In the genomic region with DNA sequence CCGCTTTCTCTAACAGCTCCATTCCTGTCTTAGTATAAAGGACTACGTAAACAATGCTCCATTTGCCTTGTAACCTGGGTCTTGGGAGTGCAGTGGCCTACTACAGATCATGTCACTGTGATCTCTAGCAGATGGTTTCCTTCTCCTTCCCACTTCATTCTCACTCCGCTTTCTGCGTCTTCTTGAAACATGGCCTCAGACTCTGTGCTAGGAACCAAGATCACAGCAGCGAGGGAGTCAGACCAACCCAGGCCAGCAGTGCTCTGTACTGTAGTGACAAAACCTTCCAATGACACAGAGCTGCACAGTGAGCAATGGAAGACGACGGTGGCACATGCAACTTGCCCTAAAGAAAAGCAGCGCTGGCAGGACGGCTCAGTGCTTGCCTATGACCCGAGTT, we compare ENCODE assay signal across 26 mouse cellular contexts. TPM values are rescaled to one million over a fixed set of nuclear protein-coding genes. Genes with fewer than 3 reads are reported as not detected.
DNase-seq lines count a peak whose midpoint lies in the region; ATAC-seq and TF ChIP-seq lines count a peak whose summit lies in the region.
"Had no signal": no experiment of that assay in that cellular context is flagged by ENCODE, and none has a peak within 500 bp of the region (broad histone marks: within the 10 kb centered on the region; RNA-seq: fewer than 3 reads in every experiment).

No protein-coding gene starts in this region.

- H3K4me2 ChIP-seq in lung, embryonic 16.5 days (ENCODE audit: low read depth, low read length), result no peak overlapping the region
- H3K4me2 ChIP-seq in heart, embryonic 11.5 days, result no peak overlapping the region
- H3K4me2 ChIP-seq: forebrain, embryonic 13.5 days; hindbrain, embryonic 12.5 days; hindbrain, embryonic 15.5 days had no signal

- 83% methylated on average over 10 of the region's 10 CpGs for WGBS in liver, adult 2 months
- WGBS in lung, embryonic 16.5 days, result 61% methylated on average over 10 of the region's 10 CpGs
- 74% methylated on average over 10 of the region's 10 CpGs for WGBS in lung, adult 2 months
- 93% methylated on average over 10 of the region's 10 CpGs for WGBS in heart, embryonic 11.5 days (ENCODE audit: insufficient replicate concordance)

- no peak for TF ChIP-seq POLR2A in liver, adult 2 months (IDR thresholded peaks at IDR 0.05; ENCODE audit: extremely low read depth, insufficient read depth, low read length)
- no peak for TF ChIP-seq POLR2A in lung, adult 2 months (IDR thresholded peaks at IDR 0.05; ENCODE audit: borderline replicate concordance, extremely low read depth, low read depth, low read length)

- H3K27me3 ChIP-seq in liver, adult 2 months (ENCODE audit: control insufficient read depth, insufficient read depth, low read length), result no peaks in the 10 kb centered on the region
- no peaks in the 10 kb centered on the region for H3K27me3 ChIP-seq in lung, embryonic 16.5 days (ENCODE audit: control insufficient read depth, insufficient read depth, low read depth, low read length)
- H3K27me3 ChIP-seq in heart, embryonic 11.5 days (ENCODE audit: control insufficient read depth, insufficient read depth, low read length), result no peaks in the 10 kb centered on the region
- H3K27me3 ChIP-seq: CH12.LX; forebrain, embryonic 13.5 days; hindbrain, embryonic 12.5 days; hindbrain, embryonic 15.5 days; Patski had no signal

- H3K27ac ChIP-seq in liver, adult 2 months (replicated peaks; ENCODE audit: insufficient read depth, low read depth, low read length), result peak overlapping the region; percentile 8
- 0 out of 2 replicates have a peak overlapping the region, but pooled peaks have one; percentile 7 for H3K27ac ChIP-seq in lung, embryonic 16.5 days (ENCODE audit: low read length)
- H3K27ac ChIP-seq in heart, embryonic 11.5 days (ENCODE audit: low read depth, low read length), result no peak overlapping the region
- H3K27ac ChIP-seq: forebrain, embryonic 10.5 days; forebrain, embryonic 13.5 days; heart, adult 2 months; heart, embryonic 10.5 days; hindbrain, embryonic 12.5 days; hindbrain, embryonic 15.5 days had no signal

- no peaks in the 10 kb centered on the region for H3K9me3 ChIP-seq in lung, embryonic 16.5 days (ENCODE audit: control insufficient read depth, low read length)
- no peaks in the 10 kb centered on the region for H3K9me3 ChIP-seq in heart, embryonic 11.5 days (replicated peaks; ENCODE audit: control insufficient read depth, low read length)
- H3K9me3 ChIP-seq: forebrain, embryonic 10.5 days; forebrain, embryonic 13.5 days; G1E; heart, embryonic 10.5 days; hindbrain, embryonic 12.5 days; hindbrain, embryonic 15.5 days had no signal

- no peak overlapping the region for H3K4me3 ChIP-seq in liver, adult 2 months (ENCODE audit: insufficient read depth, low read depth, low read length)
- H3K4me3 ChIP-seq in lung, embryonic 16.5 days (ENCODE audit: low read length), result no peak overlapping the region
- no peak overlapping the region for H3K4me3 ChIP-seq in lung, adult 2 months (replicated peaks; ENCODE audit: extremely low read depth, low read depth, low read length)
- no peak overlapping the region for H3K4me3 ChIP-seq in heart, embryonic 11.5 days (ENCODE audit: low read depth, low read length)
- H3K4me3 ChIP-seq: forebrain, embryonic 10.5 days; forebrain, embryonic 13.5 days; heart, adult 2 months; heart, embryonic 10.5 days; hindbrain, embryonic 12.5 days; hindbrain, embryonic 15.5 days had no signal

- H3K36me3 ChIP-seq in liver, adult 2 months (ENCODE audit: control insufficient read depth, insufficient read depth, low read length), result peaks cover 88% of the 10 kb centered on the region
- peaks cover 24% of the 10 kb centered on the region for H3K36me3 ChIP-seq in lung, embryonic 16.5 days (ENCODE audit: control insufficient read depth, insufficient read depth, low read length)
- peaks cover 3% of the 10 kb centered on the region; the same call in 1 of the 2 replicates for H3K36me3 ChIP-seq in heart, embryonic 11.5 days (ENCODE audit: control insufficient read depth, insufficient read depth, low read length)

- ATAC-seq in lung, embryonic 16.5 days (ENCODE audit: low read depth), result peak; percentile 83
- no peak for ATAC-seq in heart, embryonic 11.5 days (replicated peaks; ENCODE audit: insufficient number of reproducible peaks, low FRiP score, low TSS enrichment)
- ATAC-seq: forebrain, embryonic 13.5 days; forebrain, embryonic 16.5 days; Patski had no signal

- TF ChIP-seq CTCF in liver, adult 2 months (IDR thresholded peaks at IDR 0.05; ENCODE audit: low read depth, low read length), result no peak
- TF ChIP-seq CTCF in lung, adult 2 months (IDR thresholded peaks at IDR 0.05; ENCODE audit: insufficient read depth, low read length), result no peak

- no peak for DNase-seq in liver, adult 2 months (ENCODE audit: extremely low read depth, low read depth, low spot score)
- DNase-seq in liver, result no peak
- no peak for DNase-seq in lung, adult 2 months
- peak; percentile 44 for DNase-seq in lung, postnatal 36 days
- DNase-seq: adrenal gland, postnatal 10 days; adrenal gland, postnatal 36 days; B cell, adult 2 months; cerebellum, adult 18-20 months; cerebellum, adult 9-10 months; cerebellum, postnatal 14 days; gastrocnemius, postnatal 10 days; gastrocnemius, postnatal 36 days; heart, adult 2 months had no signal

- peaks cover 19% of the 10 kb centered on the region for H3K4me1 ChIP-seq in liver, adult 2 months (ENCODE audit: control insufficient read depth, insufficient read depth, low read length)
- H3K4me1 ChIP-seq in lung, embryonic 16.5 days (replicated peaks; ENCODE audit: control insufficient read depth, insufficient read depth, low read length), result 0 out of 2 replicates have a peak, but pooled peaks cover 2% of the 10 kb centered on the region
- no peaks in the 10 kb centered on the region for H3K4me1 ChIP-seq in lung, adult 2 months (ENCODE audit: control insufficient read depth, insufficient read depth, low read length)
- peaks cover 13% of the 10 kb centered on the region for H3K4me1 ChIP-seq in heart, embryonic 11.5 days (ENCODE audit: control insufficient read depth, insufficient read depth, low read length)
- H3K4me1 ChIP-seq: hindbrain, embryonic 12.5 days; hindbrain, embryonic 15.5 days had no signal

- H3K79me2 ChIP-seq in liver, adult 2 months (ENCODE audit: control insufficient read depth, insufficient read depth, low read length), result no peaks in the 10 kb centered on the region

- peak overlapping the region; percentile 2; the same call in 1 of the 2 replicates for H3K9ac ChIP-seq in liver, adult 2 months (ENCODE audit: low read depth, low read length)
- H3K9ac ChIP-seq in lung, embryonic 16.5 days (ENCODE audit: low read length), result no peak overlapping the region
- H3K9ac ChIP-seq in heart, embryonic 11.5 days (ENCODE audit: low read depth, low read length), result no peak overlapping the region
- H3K9ac ChIP-seq: forebrain, embryonic 13.5 days; hindbrain, embryonic 12.5 days; hindbrain, embryonic 15.5 days had no signal

RNA-seq across cellular contexts. Expression of a gene that starts 40.4 kb away (rescaled TPM):
- 1.9 and 2.7 TPM in 2 replicates for total RNA-seq in liver, adult 2 months (2014; rRNA removed)
- polyA plus RNA-seq in liver, adult 2 months (2012; rRNA removed), result 2.9 and 3.8 TPM in 2 replicates
- polyA plus RNA-seq in lung, embryonic 16.5 days (2015; fragmentation: Nextera tagmentation; extraction: Ambion mirVana), result 1.5 and 1.8 TPM in 2 replicates
- polyA plus RNA-seq in lung, adult 2 months (2012; rRNA removed), result 56.1 and 59.8 TPM in 2 replicates
- 0.39 and 0.51 TPM in 2 replicates for polyA plus RNA-seq in heart, embryonic 11.5 days (2014; fragmentation: Nextera tagmentation; extraction: Ambion mirVana)
- total RNA-seq: G1E; granulocyte monocyte progenitor cell, adult 5-6 weeks; hematopoietic stem cell, adult 5-6 weeks had no signal
- polyA plus RNA-seq: G1E had no signal

Comparison
In these comparisons a context has a peak if more than half of its experiments do, and no peak if none do; other contexts are left out.
1. RNA of a gene that starts 40.4 kb away (polyA plus RNA-seq): 56.1 to 59.8 TPM in lung, adult 2 months; 2.9 to 3.8 TPM in liver, adult 2 months, 1.5 to 1.8 TPM in lung, embryonic 16.5 days and 0.39 to 0.51 TPM in heart, embryonic 11.5 days; every median in the first group is over 10 times any median in the second.